Mouse (Mus musculus) heart, embryonic 16.5 days (tissue): ENCODE results near the gene Cpa5. TPM values are rescaled to one million over a fixed set of nuclear protein-coding genes. Genes with fewer than 3 reads are reported as not detected.

Source experiments
- ATAC-seq: fragments of 200-750 bp; cut with Nextera tagmentation; replicated peaks from 2 replicates; pipeline ENCODE4 v1.8.0; 2017; ENCODE audit warnings: moderate number of reproducible peaks; ENCODE audit not compliant: insufficient read depth, low FRiP score; ENCODE audit errors: extremely low read depth
- H3K27ac ChIP-seq: fragments of 300-500 bp; sonication (generic); 2 replicates; pipeline ENCODE4 v1.5.1; 2014; ENCODE audit warnings: mild to moderate bottlenecking, low read length, control low read depth, moderate library complexity
- H3K27me3 ChIP-seq: fragments of 300-500 bp; sonication (generic); 2 replicates; pipeline ENCODE4 v1.6.1; 2014; ENCODE audit warnings: low read length, mixed read lengths; ENCODE audit not compliant: control insufficient read depth, insufficient read depth
- H3K36me3 ChIP-seq: fragments of 300-500 bp; sonication (generic); 2 replicates; pipeline ENCODE4 v1.6.1; 2014; ENCODE audit not compliant: control insufficient read depth, insufficient read depth
- H3K4me1 ChIP-seq: fragments of 300-500 bp; sonication (generic); 2 replicates; pipeline ENCODE4 v1.6.1; 2014; ENCODE audit warnings: low read length, mixed read lengths; ENCODE audit not compliant: control insufficient read depth, insufficient read depth
- H3K4me2 ChIP-seq: fragments of 300-500 bp; sonication (generic); 2 replicates; pipeline ENCODE4 v1.6.1; 2014; ENCODE audit warnings: low read depth, mild to moderate bottlenecking, control low read depth, low read length
- H3K4me3 ChIP-seq: fragments of 300-500 bp; sonication (generic); 2 replicates; pipeline ENCODE4 v1.5.1; 2014; ENCODE audit warnings: mild to moderate bottlenecking, control low read depth, low read length
- H3K9ac ChIP-seq: fragments of 300-500 bp; sonication (generic); 2 replicates; pipeline ENCODE4 v1.6.1; 2014; ENCODE audit warnings: low read length, control low read depth
- H3K9me3 ChIP-seq: fragments of 300-500 bp; sonication (generic); replicated peaks from 2 replicates; pipeline ENCODE4 v1.6.1; 2016; ENCODE audit warnings: low read length; ENCODE audit not compliant: control insufficient read depth
- WGBS: fragments of 180-500 bp; shearing (Covaris S2); extraction: QIAGEN DNeasy Blood & Tissue Kit; methylation state at CpG from one replicate; pipeline ENCODE4 v1.1.7; 2014; 5-methylcytosine and 5-hydroxymethylcytosine counted together
- polyA plus RNA-seq: library from polyadenylated mRNA; unstranded; fragments of >200 nt; fragmentation: Nextera tagmentation; extraction: Ambion mirVana; gene quantifications from 2 replicates; pipeline ENCODE4 v1.2.1, GENCODE M21; 2015

The Cpa5 gene
- polyA plus RNA-seq, 1 experiment from 2014 or later = 0.55 TPM

DNA sequence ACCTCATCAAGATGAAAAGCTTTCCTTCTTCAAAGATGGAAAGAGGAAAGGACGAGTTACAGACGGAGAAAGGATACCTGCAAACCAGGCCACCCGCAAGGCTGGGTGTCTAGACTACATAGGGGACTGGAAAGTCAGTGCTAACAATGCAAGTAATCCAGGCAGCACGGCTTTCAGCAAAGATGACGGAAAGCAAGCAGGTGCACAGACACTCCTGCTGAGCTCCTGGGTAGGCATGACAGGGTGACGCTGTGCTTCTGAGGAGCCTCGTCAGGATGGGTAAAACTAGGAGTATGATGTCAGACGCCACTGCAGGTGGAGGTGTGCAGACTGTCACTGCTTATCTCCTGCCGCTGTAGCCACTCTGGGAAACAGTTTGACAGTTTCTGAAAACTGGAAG is 66.8 kb downstream of the Cpa5 start:
- Histone ChIP-seq H3K36me3 (no peaks in the 10 kb centered on the region), H3K4me2 (no peak overlapping the region), H3K9me3 (no peaks in the 10 kb centered on the region), H3K4me3 (no peak overlapping the region), H3K9ac (no peak overlapping the region), H3K27me3 (no peaks in the 10 kb centered on the region), H3K27ac (no peak overlapping the region), H3K4me1 (peaks cover 30% of the 10 kb centered on the region)
- ATAC-seq = no peak
- 65% methylated on average over 9 of the region's 9 CpGs for WGBS

DNA sequence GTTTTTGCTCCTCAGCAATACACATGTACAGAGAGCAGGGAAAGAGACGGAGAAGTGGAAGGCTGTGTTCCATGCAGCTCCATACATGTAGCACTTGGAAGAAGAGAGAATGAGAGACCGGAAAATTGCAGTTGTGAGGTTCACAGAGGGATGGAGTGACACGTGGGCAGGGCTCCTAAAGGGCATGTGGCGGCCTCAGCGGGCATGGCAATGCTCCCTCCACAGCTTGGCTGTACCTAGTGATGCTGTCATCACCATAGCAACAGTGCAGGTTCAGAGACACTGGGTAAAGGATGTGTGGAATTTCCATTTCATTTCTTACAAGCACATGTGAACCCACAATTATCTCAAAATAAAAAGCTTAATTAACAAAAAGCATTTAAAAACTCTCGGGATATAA is 67.7 kb downstream of the Cpa5 start:
- no peaks in the 10 kb centered on the region for H3K36me3 ChIP-seq
- WGBS = 85% methylated on average over 6 of the region's 6 CpGs
- no peak for ATAC-seq
- H3K27me3 ChIP-seq = no peaks in the 10 kb centered on the region
- no peak overlapping the region for H3K9ac ChIP-seq
- no peak overlapping the region for H3K4me3 ChIP-seq
- peaks cover 32% of the 10 kb centered on the region for H3K4me1 ChIP-seq
- H3K27ac ChIP-seq = no peak overlapping the region
- no peak overlapping the region for H3K4me2 ChIP-seq
- H3K9me3 ChIP-seq = no peaks in the 10 kb centered on the region

DNA sequence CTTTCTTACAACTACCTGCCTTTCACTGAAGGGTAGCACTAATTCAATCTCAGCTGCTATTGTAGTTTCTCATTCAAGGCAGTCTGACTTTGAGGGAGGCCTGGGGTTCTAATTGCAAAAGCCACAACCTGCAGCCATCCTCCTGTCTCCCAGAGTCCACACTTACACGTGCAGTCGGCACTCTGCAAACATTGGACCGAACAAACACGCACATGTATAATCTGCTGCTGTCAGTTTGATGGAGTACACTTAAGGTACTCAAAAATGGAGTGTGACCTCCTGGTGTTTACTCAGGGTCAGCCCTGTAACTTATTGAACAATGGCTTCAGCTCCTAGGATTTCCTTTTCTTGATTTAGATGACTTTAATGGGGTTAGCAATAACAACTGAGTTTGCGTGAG is 68.8 kb downstream of the Cpa5 start:
- Histone ChIP-seq H3K4me1 (peaks cover 22% of the 10 kb centered on the region), H3K4me3 (no peak overlapping the region), H3K36me3 (no peaks in the 10 kb centered on the region), H3K9ac (no peak overlapping the region), H3K4me2 (no peak overlapping the region), H3K27me3 (no peaks in the 10 kb centered on the region), H3K9me3 (no peaks in the 10 kb centered on the region), H3K27ac (no peak overlapping the region)
- ATAC-seq = no peak
- WGBS = 51% methylated on average over 5 of the region's 5 CpGs

DNA sequence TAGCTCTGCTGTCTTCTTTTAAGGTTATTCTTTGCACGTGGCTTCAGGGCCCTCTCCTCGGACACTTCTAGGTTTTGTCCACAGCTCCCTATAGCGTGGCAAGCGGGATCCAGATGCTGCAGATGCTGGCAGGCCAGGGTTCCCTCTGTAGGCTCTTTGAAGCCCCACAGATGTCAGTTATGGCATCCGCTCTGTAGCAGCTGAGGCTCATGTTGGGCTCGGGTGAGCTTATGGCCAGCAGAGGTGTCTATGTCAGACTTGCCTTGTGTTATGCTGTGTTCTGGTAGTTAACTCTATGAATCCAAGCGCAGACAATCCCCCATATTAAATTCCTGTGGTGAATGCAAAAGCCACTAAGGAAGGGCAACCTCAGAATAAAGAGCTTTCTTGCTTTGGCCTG is 69.6 kb downstream of the Cpa5 start:
- Histone ChIP-seq H3K4me2 (no peak overlapping the region), H3K36me3 (no peaks in the 10 kb centered on the region), H3K27me3 (no peaks in the 10 kb centered on the region), H3K27ac (no peak overlapping the region), H3K4me3 (no peak overlapping the region), H3K9me3 (no peaks in the 10 kb centered on the region), H3K4me1 (peaks cover 13% of the 10 kb centered on the region), H3K9ac (no peak overlapping the region)
- 73% methylated on average over 7 of the region's 7 CpGs for WGBS
- ATAC-seq = no peak

Other genes with a start within 250 kb of the Cpa5 start
- 38.7 and 40.5 TPM in 2 replicates for gene Zc3hc1, start 220.0 kb upstream of the Cpa5 start, polyA plus RNA-seq
- gene Klhdc10, start 209.1 kb upstream of the Cpa5 start, polyA plus RNA-seq = 16.8 and 19.0 TPM in 2 replicates
- 21.7 and 27.6 TPM in 2 replicates for gene Tmem209, start 101.2 kb upstream of the Cpa5 start, polyA plus RNA-seq
- 0.12 TPM in 1 of 2 replicates, not detected in the other for gene Ssmem1, start 101.2 kb upstream of the Cpa5 start, polyA plus RNA-seq
- gene Cpa2, start 69.4 kb upstream of the Cpa5 start, polyA plus RNA-seq = 2.5 and 2.7 TPM in 2 replicates
- 1.3 and 1.7 TPM in 2 replicates for gene Cpa4, start 42.6 kb upstream of the Cpa5 start, polyA plus RNA-seq
- 6.5 and 7.2 TPM in 2 replicates for gene Cpa1, start 28.2 kb downstream of the Cpa5 start, polyA plus RNA-seq
- 9.3 and 10.5 TPM in 2 replicates for gene Cep41, start 82.7 kb downstream of the Cpa5 start, polyA plus RNA-seq
- 1,693 and 1,886 TPM in 2 replicates for gene Mest, start 112.5 kb downstream of the Cpa5 start, polyA plus RNA-seq